Mouse (Mus musculus) erythroblast, embryonic 14.5 days (primary cell): Measurements from ENCODE around the gene Mettl24. TPM values are rescaled to one million over a fixed set of nuclear protein-coding genes. Genes with fewer than 3 reads are reported as not detected.
"Not testable (repeated sequence)": the region's sequence is repeated elsewhere in the genome, so short reads cannot be mapped to it uniquely, and the experiment has no call there.

ENCODE experiments used
- H3K27me3 ChIP-seq: 2 replicates; pipeline ENCODE4 v1.6.1; 2012; ENCODE audit warnings: inconsistent platforms; ENCODE audit not compliant: control insufficient read depth
- H3K36me3 ChIP-seq: 2 replicates; pipeline ENCODE4 v1.6.1; 2012; ENCODE audit warnings: mild to moderate bottlenecking, inconsistent platforms; ENCODE audit not compliant: control insufficient read depth
- H3K4me1 ChIP-seq: 2 replicates; pipeline ENCODE4 v1.6.1; 2012; ENCODE audit warnings: inconsistent platforms; ENCODE audit not compliant: control insufficient read depth
- H3K4me3 ChIP-seq: replicated peaks from 2 replicates; pipeline ENCODE3; 2012; ENCODE audit warnings: moderate library complexity, mild to moderate bottlenecking, inconsistent platforms
- H3K9me3 ChIP-seq: 2 replicates; pipeline ENCODE4 v1.6.1; 2012; ENCODE audit warnings: low read length, inconsistent platforms, mixed read lengths; ENCODE audit not compliant: control insufficient read depth
- GATA1 ChIP-seq: IDR thresholded peaks from 2 replicates; pipeline ENCODE4 v1.6.1; 2012; ENCODE audit warnings: low read length, inconsistent platforms, mixed read lengths
- TAL1 ChIP-seq: IDR thresholded peaks from 3 replicates; pipeline ENCODE4 v1.6.1; 2012; ENCODE audit warnings: low read length, inconsistent platforms, mixed read lengths
- polyA plus RNA-seq: library from polyadenylated mRNA; stranded (reverse); fragments of >175 nt; gene quantifications from 2 replicates; pipeline ENCODE4 v1.2.3, GENCODE M21; 2012

The Mettl24 gene
- polyA plus RNA-seq, 1 experiment = not detected

DNA sequence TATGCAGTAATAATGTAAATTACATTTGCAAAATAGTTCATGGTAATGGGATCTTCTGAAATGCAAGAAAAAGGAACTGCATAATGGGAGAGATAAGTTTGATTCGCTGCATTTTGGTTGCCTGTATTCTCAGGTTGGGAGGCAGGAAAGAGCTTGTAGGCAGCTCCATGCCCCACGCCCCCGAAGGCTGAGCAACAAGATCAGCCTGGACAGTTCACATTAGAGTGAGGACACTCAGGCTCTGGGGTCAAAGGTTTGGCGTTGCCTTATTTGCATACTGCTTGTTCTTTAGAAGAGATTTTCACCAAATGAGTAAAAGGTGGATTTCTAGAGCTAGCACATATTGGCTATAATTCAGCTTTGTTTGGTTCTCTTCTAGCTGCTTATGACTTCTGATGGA, 123.1 kb downstream of the Mettl24 start:
- Histone ChIP-seq H3K4me1 (no peaks in the 10 kb centered on the region), H3K9me3 (no peaks in the 10 kb centered on the region), H3K4me3 (no peak overlapping the region), H3K36me3 (no peaks in the 10 kb centered on the region), H3K27me3 (no peaks in the 10 kb centered on the region; the same call in none of the 2 replicates)
- TF ChIP-seq TAL1 (no peak), GATA1 (no peak)

DNA sequence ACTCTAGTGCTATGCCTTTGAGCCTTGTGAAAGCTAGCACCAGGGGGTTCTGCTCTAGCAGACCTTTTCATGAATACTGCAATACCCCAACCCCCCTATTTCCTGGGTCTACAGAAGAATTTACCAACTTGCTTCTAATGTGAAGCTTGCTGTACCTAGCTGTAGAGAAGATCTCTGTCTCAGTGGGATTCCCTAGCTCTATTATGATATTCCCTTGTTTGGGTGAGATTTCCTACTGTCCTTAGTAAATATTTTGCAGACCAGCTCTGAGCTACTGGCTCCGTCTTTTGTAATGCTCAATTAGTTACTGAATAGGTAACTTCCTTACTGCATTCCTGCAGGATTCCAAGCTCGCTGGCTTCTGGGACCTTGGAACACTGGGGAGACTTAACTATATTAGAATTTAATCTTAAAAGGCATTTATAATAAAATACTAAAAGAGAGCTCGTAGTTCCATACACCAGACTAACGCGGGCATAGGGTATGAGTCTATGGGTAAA, 126.4 kb downstream of the Mettl24 start:
- not testable (repeated sequence) for H3K4me3 ChIP-seq, H3K9me3 ChIP-seq, H3K36me3 ChIP-seq, H3K4me1 ChIP-seq, H3K27me3 ChIP-seq

DNA sequence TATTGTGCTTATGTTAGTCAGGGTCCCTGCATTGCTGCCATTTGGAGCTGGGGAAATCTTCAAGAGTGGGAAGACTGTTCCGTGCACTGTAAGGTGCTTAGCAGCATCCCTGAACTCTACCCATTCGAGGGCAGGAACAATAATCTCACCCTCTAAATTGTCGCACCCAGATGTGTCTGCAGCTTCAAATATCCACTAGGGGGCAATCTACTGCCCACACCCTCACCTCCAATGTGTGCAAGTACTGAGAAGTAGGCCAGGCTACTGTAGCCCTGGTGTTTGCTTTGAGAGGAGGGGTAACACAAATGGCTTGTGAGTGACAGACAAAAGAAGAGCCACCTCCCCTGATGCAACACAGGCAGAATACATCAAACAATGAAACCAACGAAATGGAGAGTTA, 130.5 kb downstream of the Mettl24 start:
- Histone ChIP-seq H3K4me3 (no peak overlapping the region), H3K27me3 (no peaks in the 10 kb centered on the region; the same call in none of the 2 replicates), H3K4me1 (no peaks in the 10 kb centered on the region), H3K9me3 (no peaks in the 10 kb centered on the region), H3K36me3 (no peaks in the 10 kb centered on the region)
- TF ChIP-seq TAL1 (no peak), GATA1 (no peak)

DNA sequence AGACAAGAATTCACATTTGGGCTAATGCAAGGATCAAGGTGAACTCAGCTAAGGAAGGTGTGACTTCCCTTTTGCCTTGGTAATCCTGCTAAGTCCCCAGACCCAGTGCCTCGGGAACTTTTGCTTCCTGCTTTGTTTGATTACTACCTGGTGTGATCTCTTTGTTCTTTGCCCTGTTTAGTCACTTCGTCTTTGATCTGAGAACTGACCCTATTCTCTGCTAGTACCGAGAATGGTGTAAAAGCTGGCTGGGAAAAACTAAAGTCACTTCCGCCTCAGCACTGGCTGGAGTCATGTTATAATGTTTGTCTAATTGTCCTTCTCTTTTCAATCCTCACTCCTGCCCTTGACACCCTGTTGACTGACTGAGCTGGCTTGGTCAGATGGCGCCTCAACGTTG, 133.4 kb downstream of the Mettl24 start:
- TF ChIP-seq TAL1 (no peak), GATA1 (no peak)
- Histone ChIP-seq H3K36me3 (no peaks in the 10 kb centered on the region), H3K27me3 (no peaks in the 10 kb centered on the region), H3K4me3 (no peak overlapping the region), H3K4me1 (no peaks in the 10 kb centered on the region), H3K9me3 (no peaks in the 10 kb centered on the region)

DNA sequence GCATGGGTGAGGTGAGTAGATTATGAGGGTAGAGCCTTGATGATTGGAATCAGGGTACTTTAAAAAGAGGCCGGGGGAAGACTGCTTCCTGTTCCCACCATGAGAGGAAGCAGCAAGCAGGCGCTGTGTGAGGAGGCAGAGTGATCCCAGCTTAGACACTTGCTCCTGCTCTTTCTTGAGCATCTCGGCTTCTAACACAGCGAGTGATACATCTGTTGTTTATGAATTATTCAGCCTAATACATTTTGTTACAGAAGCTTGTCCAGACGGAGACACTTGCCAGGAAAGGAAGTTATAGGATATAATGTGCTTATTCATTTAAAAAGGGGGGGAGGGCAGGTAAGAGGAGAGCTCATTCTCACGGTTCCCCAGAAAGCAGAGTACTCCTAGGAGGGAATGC, 142.9 kb downstream of the Mettl24 start:
- TF ChIP-seq GATA1 (no peak), TAL1 (no peak)
- Histone ChIP-seq H3K36me3 (peaks cover 16% of the 10 kb centered on the region), H3K4me1 (no peaks in the 10 kb centered on the region), H3K27me3 (no peaks in the 10 kb centered on the region), H3K4me3 (no peak overlapping the region), H3K9me3 (peaks cover 4% of the 10 kb centered on the region; the same call in 1 of the 2 replicates)

DNA sequence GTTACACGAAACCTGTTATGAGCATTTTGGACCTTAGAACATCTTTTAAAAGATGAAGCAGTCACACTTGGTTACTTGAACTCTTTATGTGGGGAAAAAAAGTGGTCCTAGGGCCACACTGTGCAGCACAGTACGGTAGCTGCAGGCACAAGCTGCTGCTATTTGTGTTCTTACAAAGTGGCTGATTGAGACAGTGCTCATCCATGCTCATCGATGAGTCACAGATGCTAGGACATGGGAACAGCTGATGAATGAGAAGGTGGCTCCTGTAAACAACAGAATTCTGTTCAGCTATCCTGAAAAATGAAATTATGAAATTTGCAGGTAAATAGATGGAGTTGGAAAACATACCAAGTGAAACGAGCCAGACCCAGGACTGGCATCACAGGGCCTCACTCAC, 144.6 kb downstream of the Mettl24 start:
- Histone ChIP-seq H3K36me3 (peaks cover 22% of the 10 kb centered on the region), H3K4me3 (no peak overlapping the region)

DNA sequence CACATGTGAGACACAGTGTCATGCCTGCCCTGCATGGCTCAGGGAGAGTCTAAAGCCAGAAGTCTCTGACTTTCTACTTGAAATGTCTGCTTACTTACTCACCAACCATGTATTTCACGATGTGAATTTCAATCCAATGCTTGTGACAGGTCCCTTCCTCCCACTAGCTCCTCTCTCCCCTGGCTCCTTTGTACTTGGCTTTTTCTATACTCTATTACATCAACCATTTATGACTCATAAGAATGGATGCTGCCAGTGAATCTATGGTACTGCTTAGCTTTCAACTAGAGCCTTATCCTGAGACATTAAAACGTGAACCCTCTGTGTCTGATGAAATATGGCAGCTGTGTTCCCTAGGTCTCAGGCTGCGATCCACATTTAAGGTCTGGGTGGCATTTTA, 147.2 kb downstream of the Mettl24 start:
- H3K9me3 ChIP-seq = no peaks in the 10 kb centered on the region
- H3K4me1 ChIP-seq = no peaks in the 10 kb centered on the region
- peaks cover 43% of the 10 kb centered on the region for H3K36me3 ChIP-seq
- TF ChIP-seq GATA1 (no peak), TAL1 (no peak)
- no peaks in the 10 kb centered on the region for H3K27me3 ChIP-seq
- H3K4me3 ChIP-seq = no peak overlapping the region

More for the DNA sequence above, 144.6 kb downstream of the Mettl24 start:
- H3K9me3 ChIP-seq = peaks cover 4% of the 10 kb centered on the region; the same call in 1 of the 2 replicates
- H3K27me3 ChIP-seq = no peaks in the 10 kb centered on the region
- no peaks in the 10 kb centered on the region for H3K4me1 ChIP-seq
- TF ChIP-seq GATA1 (no peak), TAL1 (no peak)

DNA sequence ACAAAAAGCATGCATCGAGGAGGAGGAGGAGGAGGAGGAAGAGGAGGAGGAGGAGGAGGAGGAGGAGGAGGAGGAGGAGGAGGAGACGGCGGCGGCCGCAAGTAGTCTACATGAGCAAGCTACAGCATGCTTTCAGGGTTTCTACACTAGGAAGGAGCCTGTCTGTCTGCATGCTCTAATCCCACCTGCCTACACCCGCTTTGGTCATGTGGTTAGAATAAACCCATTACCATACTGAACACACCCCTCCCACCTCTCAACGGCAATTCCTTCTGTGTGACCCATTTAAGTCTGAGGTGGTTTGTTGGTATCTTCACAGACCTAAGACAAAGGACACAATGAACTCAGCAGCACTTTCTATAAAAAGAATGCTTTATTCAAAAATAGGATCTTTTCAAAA, 148.2 kb downstream of the Mettl24 start:
- no peak for TF ChIP-seq TAL1
- no peak for TF ChIP-seq GATA1
- Histone ChIP-seq H3K9me3 (no peaks in the 10 kb centered on the region), H3K27me3 (no peaks in the 10 kb centered on the region), H3K4me3 (no peak overlapping the region), H3K4me1 (no peaks in the 10 kb centered on the region), H3K36me3 (peaks cover 50% of the 10 kb centered on the region)

DNA sequence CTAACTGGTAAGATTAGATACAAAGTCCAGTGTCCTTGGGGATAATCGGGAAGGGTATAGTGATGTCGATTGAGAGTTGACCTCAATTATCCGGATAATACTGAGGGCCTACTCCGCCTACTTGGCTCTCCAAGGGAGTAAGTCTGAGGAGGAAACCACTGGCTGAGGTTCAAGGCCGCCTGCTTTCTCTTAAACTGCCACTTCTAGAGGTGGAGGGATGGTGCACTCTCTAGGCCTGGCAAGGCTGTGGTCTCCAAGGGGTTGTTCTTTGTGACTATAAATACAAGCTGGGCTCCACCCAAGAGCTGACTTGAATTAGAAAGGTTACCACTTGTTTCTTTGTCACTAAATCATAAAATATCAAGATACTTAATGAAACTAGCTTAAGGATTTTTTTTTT, 157.0 kb downstream of the Mettl24 start:
- peaks cover 65% of the 10 kb centered on the region for H3K36me3 ChIP-seq

DNA sequence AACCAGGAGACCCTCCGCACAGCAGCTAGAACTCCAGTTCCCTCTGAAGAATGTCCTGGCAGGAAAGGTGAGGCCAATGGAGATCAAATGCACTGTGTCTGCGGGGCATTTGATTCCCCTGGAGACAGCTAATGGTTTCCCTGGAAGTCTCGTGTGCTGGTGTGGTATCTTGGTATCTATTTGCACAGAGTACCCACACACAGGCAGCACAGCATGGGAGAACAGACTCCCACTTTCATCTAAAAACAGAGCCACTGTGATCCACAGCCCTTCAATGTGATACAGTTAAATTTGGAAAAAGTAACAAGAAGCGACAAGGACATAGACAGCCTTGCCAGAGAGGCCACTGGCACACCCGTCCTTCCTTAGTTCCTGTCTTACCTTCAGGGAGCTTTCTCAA, 160.8 kb downstream of the Mettl24 start:
- Histone ChIP-seq H3K27me3 (no peaks in the 10 kb centered on the region), H3K4me3 (no peak overlapping the region), H3K9me3 (no peaks in the 10 kb centered on the region), H3K36me3 (peaks cover 75% of the 10 kb centered on the region), H3K4me1 (no peaks in the 10 kb centered on the region)
- no peak for TF ChIP-seq GATA1

More for the DNA sequence above, 157.0 kb downstream of the Mettl24 start:
- Histone ChIP-seq H3K9me3 (no peaks in the 10 kb centered on the region), H3K4me3 (no peak overlapping the region), H3K4me1 (no peaks in the 10 kb centered on the region), H3K27me3 (no peaks in the 10 kb centered on the region)
- TF ChIP-seq GATA1 (no peak), TAL1 (no peak)
